8 mouse cellular contexts compared by ENCODE assay signal in the genomic region with DNA sequence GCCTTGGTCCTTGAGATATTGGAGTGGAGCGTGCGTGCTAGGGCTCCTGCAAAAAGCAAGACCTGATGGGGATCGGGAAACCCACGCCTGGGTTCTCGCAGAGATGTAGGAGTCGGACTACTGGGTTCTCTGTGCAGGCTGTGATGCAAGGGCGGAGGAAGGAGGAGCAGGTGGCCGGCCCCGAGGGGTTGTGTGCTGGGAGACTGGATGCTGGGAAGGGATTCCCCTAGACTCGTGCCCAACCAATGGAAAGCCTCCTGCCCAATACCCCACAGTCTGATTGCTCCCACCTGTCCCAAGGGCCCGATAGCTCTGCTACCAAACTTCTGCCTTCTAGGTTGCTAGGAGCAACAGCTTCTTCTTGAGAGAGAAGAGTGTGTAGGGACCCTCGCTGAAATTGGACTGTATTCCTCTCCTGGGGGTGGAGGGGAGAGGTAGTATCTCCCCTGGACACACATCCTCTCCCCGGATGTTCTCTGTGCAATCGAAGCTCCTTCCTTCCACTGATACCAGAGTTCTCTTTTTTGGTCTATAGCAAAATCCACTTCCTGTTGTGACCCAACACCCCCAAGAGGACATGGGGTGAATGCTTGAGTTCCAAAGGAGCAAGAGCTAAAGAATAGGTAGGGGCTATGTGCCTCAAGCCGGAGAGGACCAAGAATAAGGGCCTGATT. TPM values are rescaled to one million over a fixed set of nuclear protein-coding genes. Genes with fewer than 3 reads are reported as not detected.
DNase-seq lines count a peak whose midpoint lies in the region; ATAC-seq and TF ChIP-seq lines count a peak whose summit lies in the region.

No protein-coding gene starts in this region.

- peak overlapping the region; percentile 79 for H3K4me3 ChIP-seq in heart, embryonic 15.5 days
- peak overlapping the region; percentile 79 for H3K4me3 ChIP-seq in limb, embryonic 14.5 days (replicated peaks; ENCODE audit: low read length)
- H3K4me3 ChIP-seq in myocyte: peak overlapping the region; percentile 45

- WGBS in heart, embryonic 15.5 days: 9% methylated on average over 15 of the region's 15 CpGs
- 9% methylated on average over 15 of the region's 15 CpGs for WGBS in limb, embryonic 14.5 days

- peaks cover 5% of the 10 kb centered on the region; the same call in 1 of the 2 replicates for H3K36me3 ChIP-seq in heart, embryonic 15.5 days
- peaks cover 24% of the 10 kb centered on the region for H3K36me3 ChIP-seq in limb, embryonic 14.5 days (ENCODE audit: control insufficient read depth, insufficient read depth, low read length)
- peaks cover 3% of the 10 kb centered on the region for H3K36me3 ChIP-seq in myocyte (ENCODE audit: control insufficient read depth, insufficient read depth)

- TF ChIP-seq POLR2A in limb, embryonic 14.5 days (IDR thresholded peaks at IDR 0.05; ENCODE audit: borderline replicate concordance, extremely low read depth, insufficient read depth, insufficient read length): no peak
- no peak for TF ChIP-seq POLR2A in myocyte (IDR thresholded peaks at IDR 0.05; ENCODE audit: insufficient read length, low read depth)

- H3K27me3 ChIP-seq in heart, embryonic 15.5 days: no peaks in the 10 kb centered on the region
- no peaks in the 10 kb centered on the region for H3K27me3 ChIP-seq in limb, embryonic 14.5 days (ENCODE audit: control insufficient read depth, insufficient read depth, low read length)
- no peaks in the 10 kb centered on the region for H3K27me3 ChIP-seq in myocyte (ENCODE audit: control insufficient read depth, insufficient read depth, insufficient read length)

- peak overlapping the region; percentile 74 for H3K27ac ChIP-seq in heart, embryonic 15.5 days
- peak overlapping the region; percentile 68 for H3K27ac ChIP-seq in limb, embryonic 14.5 days (replicated peaks; ENCODE audit: low read depth, low read length)

- peak; percentile 6; the same call in 1 of the 2 replicates for ATAC-seq in heart, embryonic 15.5 days (replicated peaks; ENCODE audit: insufficient number of reproducible peaks, insufficient read depth, low FRiP score, low read depth)
- peak; percentile 2; the same call in 1 of the 2 replicates for ATAC-seq in limb, embryonic 14.5 days (ENCODE audit: low FRiP score, low read depth)

- H3ac ChIP-seq in myocyte (ENCODE audit: control insufficient read depth, insufficient read length): peak overlapping the region; percentile 54

- peaks cover 13% of the 10 kb centered on the region for H3K79me2 ChIP-seq in myocyte (ENCODE audit: control insufficient read depth, insufficient read depth)

- H3K4me1 ChIP-seq in heart, embryonic 15.5 days (replicated peaks): peaks cover 15% of the 10 kb centered on the region
- peaks cover 17% of the 10 kb centered on the region for H3K4me1 ChIP-seq in limb, embryonic 14.5 days (ENCODE audit: control insufficient read depth, insufficient read depth, low read length)

- H3K9me3 ChIP-seq in heart, embryonic 15.5 days (replicated peaks): no peaks in the 10 kb centered on the region
- no peaks in the 10 kb centered on the region for H3K9me3 ChIP-seq in limb, embryonic 14.5 days (ENCODE audit: control insufficient read depth, low read length)

- peak; percentile 43 for DNase-seq in embryo, embryonic 10 days (ENCODE audit: low spot score)
- no peak for DNase-seq in embryo, embryonic 9.5 days (ENCODE audit: extremely low spot score)
- DNase-seq in thymus, postnatal 14 days: peak; percentile 44
- DNase-seq in thymus, postnatal 4 days: no peak
- DNase-seq in limb, embryonic 14.5 days (ENCODE audit: low spot score): peak; percentile 12
- DNase-seq in adrenal gland, postnatal 10 days: no peak

- peak overlapping the region; percentile 92 for H3K4me2 ChIP-seq in heart, embryonic 15.5 days
- H3K4me2 ChIP-seq in limb, embryonic 14.5 days (replicated peaks; ENCODE audit: low read depth, low read length, severe bottlenecking): peak overlapping the region; percentile 74
- H3K4me2 ChIP-seq in myocyte (ENCODE audit: low read depth): peak overlapping the region; percentile 78

- peak overlapping the region; percentile 89 for H3K9ac ChIP-seq in heart, embryonic 15.5 days
- peak overlapping the region; percentile 87 for H3K9ac ChIP-seq in limb, embryonic 14.5 days (ENCODE audit: low read depth, low read length, severe bottlenecking)

TF ChIP-seq in myocyte, 11 proteins besides CTCF, POLR2A, EP300 and RAD21:
- TF ChIP-seq TCF3 (IDR thresholded peaks at IDR 0.05; ENCODE audit: insufficient read length, low read depth) (no peak), MYOD1 (IDR thresholded peaks at IDR 0.05; ENCODE audit: control insufficient read depth in 1 of 3, insufficient read length in 2 of 3, low read depth in 2 of 3) (peak in 1 of 3 experiments; percentile 20)

RNA-seq across cellular contexts. Expression of a gene that starts 0.6 kb away (rescaled TPM):
- polyA plus RNA-seq in heart, embryonic 15.5 days (2015; fragmentation: Nextera tagmentation; extraction: Ambion mirVana): 11.4 and 14.7 TPM in 2 replicates
- 48.7 and 53.6 TPM in 2 replicates for polyA plus RNA-seq in limb, embryonic 14.5 days (2012; rRNA removed)
- polyA plus RNA-seq in limb, embryonic 14.5 days (2014; fragmentation: Nextera tagmentation; extraction: Ambion mirVana): 18.5 and 21.5 TPM in 2 replicates
- 20.1 TPM for polyA plus RNA-seq in myocyte (2012; fragmentation: generic; extraction: Trizol)
- total RNA-seq in adrenal gland, postnatal 10 days (2021): 10 to 100 TPM; 21.7 to 26.0 TPM

RNA-seq across cellular contexts. Expression of a gene that starts 18.7 kb away (rescaled TPM):
- 19.5 and 24.2 TPM in 2 replicates for polyA plus RNA-seq in heart, embryonic 15.5 days (2015; fragmentation: Nextera tagmentation; extraction: Ambion mirVana)
- polyA plus RNA-seq in limb, embryonic 14.5 days (2012; rRNA removed): 27.6 and 32.4 TPM in 2 replicates
- 44.8 and 47.4 TPM in 2 replicates for polyA plus RNA-seq in limb, embryonic 14.5 days (2014; fragmentation: Nextera tagmentation; extraction: Ambion mirVana)
- polyA plus RNA-seq in myocyte (2012; fragmentation: generic; extraction: Trizol): 29.6 TPM
- total RNA-seq in adrenal gland, postnatal 10 days (2021): 10 to 100 TPM; 16.1 to 18.5 TPM

RNA-seq across cellular contexts. Expression of a gene that starts 23.2 kb away (rescaled TPM):
- 17.6 and 24.3 TPM in 2 replicates for polyA plus RNA-seq in heart, embryonic 15.5 days (2015; fragmentation: Nextera tagmentation; extraction: Ambion mirVana)
- 37.1 and 45.2 TPM in 2 replicates for polyA plus RNA-seq in limb, embryonic 14.5 days (2012; rRNA removed)
- polyA plus RNA-seq in limb, embryonic 14.5 days (2014; fragmentation: Nextera tagmentation; extraction: Ambion mirVana): 34.8 and 38.1 TPM in 2 replicates
- polyA plus RNA-seq in myocyte (2012; fragmentation: generic; extraction: Trizol): 26.5 TPM
- 10 to 100 TPM; 23.2 to 24.6 TPM for total RNA-seq in adrenal gland, postnatal 10 days (2021)

RNA-seq across cellular contexts. Expression of a gene that starts 26.2 kb away (rescaled TPM):
- polyA plus RNA-seq in heart, embryonic 15.5 days (2015; fragmentation: Nextera tagmentation; extraction: Ambion mirVana): 1.5 and 1.8 TPM in 2 replicates
- 1.1 and 1.4 TPM in 2 replicates for polyA plus RNA-seq in limb, embryonic 14.5 days (2012; rRNA removed)
- 0.46 and 0.92 TPM in 2 replicates for polyA plus RNA-seq in limb, embryonic 14.5 days (2014; fragmentation: Nextera tagmentation; extraction: Ambion mirVana)
- polyA plus RNA-seq in myocyte (2012; fragmentation: generic; extraction: Trizol): not detected
- total RNA-seq in adrenal gland, postnatal 10 days (2021): 1 to 10 TPM in 1 of 2 experiments, under 1 TPM in 1; 0.93 to 1.8 TPM

RNA-seq across cellular contexts. Expression of a gene that starts 26.8 kb away (rescaled TPM):
- polyA plus RNA-seq in heart, embryonic 15.5 days (2015; fragmentation: Nextera tagmentation; extraction: Ambion mirVana): 9.0 and 10.2 TPM in 2 replicates
- polyA plus RNA-seq in limb, embryonic 14.5 days (2012; rRNA removed): 4.4 and 5.9 TPM in 2 replicates
- 4.3 and 6.3 TPM in 2 replicates for polyA plus RNA-seq in limb, embryonic 14.5 days (2014; fragmentation: Nextera tagmentation; extraction: Ambion mirVana)
- polyA plus RNA-seq in myocyte (2012; fragmentation: generic; extraction: Trizol): 0.08 TPM
- 1 to 10 TPM; 4.2 to 5.8 TPM for total RNA-seq in adrenal gland, postnatal 10 days (2021)

Comparison
In these comparisons a context has a peak if more than half of its experiments do, and no peak if none do; other contexts are left out.
1. DNase-seq: peak in embryo, embryonic 10 days (single experiment), thymus, postnatal 14 days (single experiment) and limb, embryonic 14.5 days (single experiment); none in embryo, embryonic 9.5 days (single experiment), thymus, postnatal 4 days (single experiment) and adrenal gland, postnatal 10 days (single experiment).
2. Peak in every context shown above with its lines, with median percentiles within 50 percentile points of each other: H3K4me2 ChIP-seq and H3K4me3 ChIP-seq.